Mouse (Mus musculus) olfactory bulb, adult 2 months (tissue): ENCODE data around the gene Pyroxd1.

ENCODE experiments used
- CTCF ChIP-seq: fragments of 200-500 bp; IDR thresholded peaks from 2 replicates; pipeline ENCODE4 v1.5.1; 2012; ENCODE audit warnings: low read depth, mild to moderate bottlenecking, low read length, moderate library complexity; ENCODE audit not compliant: insufficient read depth
- POLR2A ChIP-seq: fragments of 200-500 bp; IDR thresholded peaks from 2 replicates; pipeline ENCODE4 v1.6.1; 2012; ENCODE audit warnings: mild to moderate bottlenecking, low read depth, low read length, moderate library complexity; ENCODE audit not compliant: insufficient read depth

DNA sequence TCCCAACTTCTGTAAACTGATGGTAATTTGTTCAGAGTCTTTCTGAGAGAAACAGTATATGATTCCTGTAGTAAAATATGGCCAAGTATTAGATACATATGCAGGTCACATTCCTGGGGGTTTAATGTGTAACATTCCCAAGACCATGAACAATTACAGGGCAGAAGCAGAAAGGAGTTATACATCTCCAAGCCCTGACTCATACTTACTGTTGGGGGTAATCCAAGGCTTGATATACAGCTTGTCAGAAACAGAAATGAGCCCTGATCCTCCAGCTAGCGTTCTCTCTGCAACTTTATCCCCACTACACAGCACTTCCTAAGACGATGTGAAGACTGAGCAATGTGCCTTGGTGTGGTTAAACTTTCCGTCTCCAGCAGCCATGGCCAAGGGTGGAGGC lies 22.1 kb downstream of the Pyroxd1 start:
- no peak for TF ChIP-seq CTCF
- no peak for TF ChIP-seq POLR2A
